Mouse (Mus musculus): ENCODE data around the gene Hoxb7.

Gene Hoxb7

GRCm38 (mm10) chr11:96268031-96268745, 18.2 kb upstream of the Hoxb7 start:
- DNase-seq: no peak

- DNase-seq: no peak
Measured at GRCm38 (mm10) chr11:96269869-96270268, 16.6 kb upstream of the Hoxb7 start.

GRCm38 (mm10) chr11:96270996-96271540, 15.4 kb upstream of the Hoxb7 start, which contains the start of gene Hoxb9:
Gene Hoxb9 (plus strand): TSS chr11:96271457.
- no peak for DNase-seq

GRCm38 (mm10) chr11:96271541-96272011, 14.8 kb upstream of the Hoxb7 start:
- no peak for DNase-seq

- DNase-seq: no peak
Measured at GRCm38 (mm10) chr11:96272024-96272921, 14.2 kb upstream of the Hoxb7 start.

GRCm38 (mm10) chr11:96274428-96274827, 12.0 kb upstream of the Hoxb7 start:
- no peak for DNase-seq

- no peak for DNase-seq
Measured at GRCm38 (mm10) chr11:96275896-96276295, 10.5 kb upstream of the Hoxb7 start.

- DNase-seq: no peak
Measured at GRCm38 (mm10) chr11:96277151-96278044, 9.0 kb upstream of the Hoxb7 start.

GRCm38 (mm10) chr11:96278324-96278723, 8.1 kb upstream of the Hoxb7 start:
- no peak for DNase-seq

- peak; percentile 78 for DNase-seq
Measured at GRCm38 (mm10) chr11:96278773-96279172, 7.7 kb upstream of the Hoxb7 start.

- no peak for DNase-seq
Measured at GRCm38 (mm10) chr11:96279421-96280233, 6.8 kb upstream of the Hoxb7 start.

- DNase-seq: no peak
Measured at GRCm38 (mm10) chr11:96280399-96281378, 5.7 kb upstream of the Hoxb7 start.

- DNase-seq: no peak
Measured at GRCm38 (mm10) chr11:96281396-96281795, 5.0 kb upstream of the Hoxb7 start.

GRCm38 (mm10) chr11:96281855-96282570, 4.4 kb upstream of the Hoxb7 start, which contains the start of gene Hoxb8:
Gene Hoxb8 (plus strand): TSS chr11:96281905.
- DNase-seq: no peak

- no peak for DNase-seq
Measured at GRCm38 (mm10) chr11:96282795-96283430, 3.5 kb upstream of the Hoxb7 start.

- no peak for DNase-seq
Measured at GRCm38 (mm10) chr11:96284041-96284749, 2.2 kb upstream of the Hoxb7 start.

GRCm38 (mm10) chr11:96284774-96285734, 1.4 kb upstream of the Hoxb7 start:
- no peak for DNase-seq

Measured in right cerebral cortex, postnatal 14 days (tissue).